Comparison of ENCODE assay signal across 28 mouse cellular contexts in genomic region chr12:84745700-84746099, GRCm38 (mm10). TPM values are rescaled to one million over a fixed set of nuclear protein-coding genes. Genes with fewer than 3 reads are reported as not detected.
"Had no signal": no experiment of that assay in that cellular context is flagged by ENCODE, and none has a peak within 500 bp of the region (broad histone marks: within the 10 kb centered on the region; RNA-seq: fewer than 3 reads in every experiment).

No protein-coding gene starts in this region.

- H3K27me3 ChIP-seq: hindbrain, embryonic 15.5 days; limb, embryonic 12.5 days had no signal

- H3K9ac ChIP-seq: hindbrain, embryonic 13.5 days; hindbrain, embryonic 15.5 days; kidney, embryonic 15.5 days; limb, embryonic 12.5 days had no signal

- DNase-seq: gastrocnemius, postnatal 14 days; gastrocnemius, postnatal 36 days; heart, adult 2 months; heart, postnatal 14 days; heart, postnatal 36 days; kidney, adult 11 months; kidney, adult 2 months; kidney, adult 9 months; kidney, postnatal 14 days; kidney, postnatal 36 days; layer of hippocampus, adult 9-11 months; liver had no signal

- H3K4me2 ChIP-seq: heart, embryonic 11.5 days; hindbrain, embryonic 13.5 days; hindbrain, embryonic 15.5 days; kidney, embryonic 15.5 days; limb, embryonic 12.5 days; liver, embryonic 11.5 days had no signal

- H3K4me1 ChIP-seq: hindbrain, embryonic 15.5 days; limb, embryonic 12.5 days had no signal

- H3K36me3 ChIP-seq: hindbrain, embryonic 13.5 days; hindbrain, embryonic 15.5 days; kidney, embryonic 15.5 days; limb, embryonic 10.5 days; limb, embryonic 12.5 days had no signal

- H3K9me3 ChIP-seq: hindbrain, embryonic 13.5 days; hindbrain, embryonic 15.5 days; kidney, embryonic 15.5 days; limb, embryonic 10.5 days; limb, embryonic 12.5 days had no signal

- ATAC-seq: hindbrain, postnatal 0 days; intestine, embryonic 16.5 days had no signal

- H3K27ac ChIP-seq: heart, adult 2 months; hindbrain, embryonic 13.5 days; hindbrain, embryonic 15.5 days; hindbrain, postnatal 0 days; kidney, embryonic 15.5 days; kidney, postnatal 0 days; left cerebral cortex, adult 2 months; limb, embryonic 10.5 days; limb, embryonic 12.5 days had no signal

- H3K4me3 ChIP-seq: heart, adult 2 months; hindbrain, embryonic 13.5 days; hindbrain, embryonic 15.5 days; kidney, embryonic 15.5 days; left cerebral cortex, adult 2 months; limb, embryonic 10.5 days; limb, embryonic 12.5 days had no signal

RNA-seq across cellular contexts. Expression of gene Syndig1l, which starts 47.1 kb away (rescaled TPM):
- total RNA-seq: gastrocnemius, adult 18-20 months; gastrocnemius, adult 8-10 months; gastrocnemius, postnatal 14 days; gastrocnemius, postnatal 36 days; heart, adult 2 months; heart, postnatal 14 days; heart, postnatal 36 days; hematopoietic stem cell, adult 5-6 weeks had no signal
- polyA plus RNA-seq: heart, adult 2 months; heart, embryonic 11.5 days; heart, embryonic 14.5 days; heart, embryonic 16.5 days; kidney, adult 2 months; kidney, postnatal 0 days; limb, embryonic 10.5 days; limb, embryonic 12.5 days had no signal
